Mouse (Mus musculus) midbrain, embryonic 13.5 days (tissue): ENCODE measurements around the gene Efcab3. TPM values are rescaled to one million over a fixed set of nuclear protein-coding genes. Genes with fewer than 3 reads are reported as not detected.
"Not testable (repeated sequence)": the region's sequence is repeated elsewhere in the genome, so short reads cannot be mapped to it uniquely, and the experiment has no call there.

Experiments used
- ATAC-seq: fragments of 200-750 bp; cut with Nextera tagmentation; 2 replicates; pipeline ENCODE4 v1.8.0; 2017; ENCODE audit warnings: mild to moderate bottlenecking, moderate TSS enrichment, moderate library complexity
- H3K27ac ChIP-seq: fragments of 300-500 bp; sonication (generic); 2 replicates; pipeline ENCODE4 v1.5.1; 2015; ENCODE audit warnings: inconsistent platforms, mild to moderate bottlenecking, moderate library complexity
- H3K27me3 ChIP-seq: fragments of 300-500 bp; sonication (generic); 2 replicates; pipeline ENCODE4 v1.6.1; 2015; ENCODE audit warnings: mild to moderate bottlenecking, inconsistent platforms
- H3K36me3 ChIP-seq: fragments of 300-500 bp; sonication (generic); 2 replicates; pipeline ENCODE4 v1.6.1; 2015; ENCODE audit warnings: mild to moderate bottlenecking, inconsistent platforms
- H3K4me1 ChIP-seq: fragments of 300-500 bp; sonication (generic); replicated peaks from 2 replicates; pipeline ENCODE4 v1.6.1; 2015; ENCODE audit warnings: inconsistent platforms
- H3K4me2 ChIP-seq: fragments of 300-500 bp; sonication (generic); replicated peaks from 2 replicates; pipeline ENCODE4 v1.6.1; 2015; ENCODE audit warnings: moderate library complexity, mild to moderate bottlenecking, inconsistent platforms
- H3K4me3 ChIP-seq: fragments of 300-500 bp; sonication (generic); replicated peaks from 2 replicates; pipeline ENCODE4 v1.5.1; 2015; ENCODE audit warnings: mild to moderate bottlenecking, inconsistent platforms
- H3K9ac ChIP-seq: fragments of 300-500 bp; sonication (generic); replicated peaks from 2 replicates; pipeline ENCODE4 v1.6.1; 2015; ENCODE audit warnings: mild to moderate bottlenecking, inconsistent platforms
- H3K9me3 ChIP-seq: fragments of 300-500 bp; sonication (generic); 2 replicates; pipeline ENCODE4 v1.6.1; 2016; ENCODE audit warnings: mild to moderate bottlenecking, inconsistent platforms
- WGBS: fragments of 180-500 bp; shearing (Covaris S2); methylation state at CpG from one replicate; pipeline ENCODE4 v1.1.7; 2015; 5-methylcytosine and 5-hydroxymethylcytosine counted together
- polyA plus RNA-seq: library from polyadenylated mRNA; unstranded; fragments of >200 nt; fragmentation: Nextera tagmentation; extraction: Ambion mirVana; gene quantifications from 2 replicates; pipeline ENCODE4 v1.2.1, GENCODE M21; 2015

Gene Efcab3
- not detected in 2 replicates for polyA plus RNA-seq

- 91% methylated on average over 5 of the region's 5 CpGs for WGBS
- no peak within 1 kb of the TSS for H3K9ac ChIP-seq
- H3K4me1 ChIP-seq: no peaks in the 10 kb centered on the region
- no peak within 1 kb of the TSS for H3K27ac ChIP-seq
- H3K4me3 ChIP-seq: no peak within 1 kb of the TSS
- H3K36me3 ChIP-seq: no peaks in the 10 kb centered on the region
- no peaks in the 10 kb centered on the region for H3K9me3 ChIP-seq
- no peaks in the 10 kb centered on the region for H3K27me3 ChIP-seq
- no peak for ATAC-seq
- no peak within 1 kb of the TSS for H3K4me2 ChIP-seq
Measured at GRCm38 (mm10) chr11:105063292-105063691, at the start of gene Efcab3. TSS of gene Efcab3 (plus strand) at chr11:105063592.

DNA sequence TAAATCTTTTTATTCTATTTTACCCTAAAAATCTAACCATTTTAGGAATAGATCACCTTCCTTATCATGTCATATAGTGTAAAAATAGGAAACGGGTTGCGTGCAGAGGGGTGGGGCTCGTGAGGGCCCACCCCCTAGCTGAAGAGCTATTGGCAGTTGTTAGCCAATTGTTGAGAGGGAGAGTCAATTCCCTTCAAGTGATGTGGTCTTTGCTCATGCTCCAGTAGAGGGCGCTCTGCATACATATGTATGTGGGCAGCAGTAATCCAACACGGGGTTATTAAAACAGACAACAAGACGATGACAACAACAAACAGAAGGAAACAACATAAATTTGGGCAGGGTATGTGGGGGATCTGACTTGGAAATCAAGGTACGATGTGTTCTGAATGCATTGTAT lies 42.3 kb upstream of the Efcab3 start:
- Histone ChIP-seq H3K9me3 (no peaks in the 10 kb centered on the region), H3K4me2 (no peak overlapping the region), H3K27me3 (no peaks in the 10 kb centered on the region), H3K4me1 (no peaks in the 10 kb centered on the region), H3K9ac (no peak overlapping the region), H3K4me3 (no peak overlapping the region), H3K27ac (no peak overlapping the region), H3K36me3 (no peaks in the 10 kb centered on the region)
- ATAC-seq: no peak
- WGBS: 69% methylated on average over 7 of the region's 7 CpGs

- no peaks in the 10 kb centered on the region for H3K9me3 ChIP-seq
- ATAC-seq: no peak
- H3K4me1 ChIP-seq: no peaks in the 10 kb centered on the region
- H3K27ac ChIP-seq: no peak overlapping the region
- WGBS: 70% methylated on average over 6 of the region's 6 CpGs
- no peak overlapping the region for H3K4me2 ChIP-seq
- H3K4me3 ChIP-seq: no peak overlapping the region
- H3K36me3 ChIP-seq: no peaks in the 10 kb centered on the region
- no peaks in the 10 kb centered on the region for H3K27me3 ChIP-seq
- no peak overlapping the region for H3K9ac ChIP-seq
Measured at GRCm38 (mm10) chr11:105028744-105029348, 34.5 kb upstream of the Efcab3 start.

GRCm38 (mm10) chr11:105029525-105029924 lies 33.9 kb upstream of the Efcab3 start:
- H3K27me3 ChIP-seq: no peaks in the 10 kb centered on the region
- ATAC-seq: no peak
- WGBS: 89% methylated on average over 8 of the region's 8 CpGs

GRCm38 (mm10) chr11:105030229-105030628 lies 33.2 kb upstream of the Efcab3 start:
- no peaks in the 10 kb centered on the region for H3K27me3 ChIP-seq
- H3K9ac ChIP-seq: no peak overlapping the region
- no peaks in the 10 kb centered on the region for H3K4me1 ChIP-seq
- H3K4me3 ChIP-seq: no peak overlapping the region
- no peaks in the 10 kb centered on the region for H3K9me3 ChIP-seq
- no peak for ATAC-seq
- H3K4me2 ChIP-seq: no peak overlapping the region
- 87% methylated on average over 6 of the region's 6 CpGs for WGBS
- H3K36me3 ChIP-seq: no peaks in the 10 kb centered on the region
- H3K27ac ChIP-seq: no peak overlapping the region

More at GRCm38 (mm10) chr11:105029525-105029924, 33.9 kb upstream of the Efcab3 start:
- Histone ChIP-seq H3K27ac (no peak overlapping the region), H3K9ac (no peak overlapping the region), H3K36me3 (no peaks in the 10 kb centered on the region), H3K9me3 (no peaks in the 10 kb centered on the region), H3K4me2 (no peak overlapping the region), H3K4me3 (no peak overlapping the region), H3K4me1 (no peaks in the 10 kb centered on the region)

DNA sequence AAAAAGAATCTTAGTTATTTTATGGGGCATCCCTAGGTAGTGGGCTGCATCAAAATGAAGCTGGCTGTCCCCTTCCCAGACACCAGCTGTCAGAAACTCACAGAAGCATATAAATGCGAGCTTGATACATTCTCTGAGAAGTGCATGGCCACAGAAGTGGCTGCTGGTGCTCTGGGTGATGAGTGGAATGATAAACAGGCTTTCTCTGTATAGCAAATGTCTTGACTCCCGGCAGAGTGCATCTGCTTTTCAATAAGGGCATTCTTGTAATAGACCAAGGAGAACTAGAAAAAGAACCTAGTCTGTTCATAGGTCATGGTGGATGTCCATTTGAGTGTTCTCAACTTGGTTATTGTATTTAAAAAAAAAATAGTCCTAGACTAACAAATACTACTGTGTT lies 32.3 kb upstream of the Efcab3 start:
- Histone ChIP-seq H3K4me3 (no peak overlapping the region), H3K4me1 (no peaks in the 10 kb centered on the region), H3K27ac (no peak overlapping the region), H3K27me3 (no peaks in the 10 kb centered on the region), H3K36me3 (no peaks in the 10 kb centered on the region), H3K9ac (no peak overlapping the region), H3K9me3 (no peaks in the 10 kb centered on the region), H3K4me2 (no peak overlapping the region)
- ATAC-seq: no peak
- 40% methylated on average over 2 of the region's 2 CpGs for WGBS

- no peaks in the 10 kb centered on the region for H3K9me3 ChIP-seq
- 86% methylated on average over 1 of the region's 1 CpGs for WGBS
- no peak overlapping the region for H3K4me3 ChIP-seq
- no peak overlapping the region for H3K4me2 ChIP-seq
- H3K9ac ChIP-seq: no peak overlapping the region
- no peaks in the 10 kb centered on the region for H3K27me3 ChIP-seq
- ATAC-seq: no peak
- H3K4me1 ChIP-seq: no peaks in the 10 kb centered on the region
- H3K36me3 ChIP-seq: no peaks in the 10 kb centered on the region
- no peak overlapping the region for H3K27ac ChIP-seq
Measured at GRCm38 (mm10) chr11:105035081-105035480, 28.3 kb upstream of the Efcab3 start.

- not testable (repeated sequence) for H3K9me3 ChIP-seq, H3K4me1 ChIP-seq, ATAC-seq, H3K27ac ChIP-seq, H3K4me3 ChIP-seq, H3K36me3 ChIP-seq, H3K9ac ChIP-seq, H3K4me2 ChIP-seq, H3K27me3 ChIP-seq
- 85% methylated on average over 22 of the region's 22 CpGs for WGBS
Measured at GRCm38 (mm10) chr11:105112448-105112847, 49.1 kb downstream of the Efcab3 start.

DNA sequence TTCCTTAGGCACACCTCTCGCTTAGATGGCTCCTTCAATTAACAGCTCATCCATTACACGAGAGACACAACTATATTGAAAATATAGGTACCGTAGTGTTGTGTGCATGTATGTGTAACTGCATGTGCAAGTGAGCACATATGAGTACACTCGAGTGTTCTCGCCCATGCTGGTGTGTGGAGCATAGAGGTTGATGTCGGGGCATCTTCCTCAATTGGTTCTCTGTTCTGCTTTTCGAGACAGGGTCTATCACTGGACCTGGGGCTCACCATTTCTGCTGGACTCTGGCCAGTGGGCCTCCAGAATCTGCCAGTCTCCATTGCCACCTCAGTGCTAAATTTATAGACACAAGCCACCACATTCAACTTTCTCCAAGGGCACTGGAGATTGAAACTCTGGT lies 54.4 kb downstream of the Efcab3 start:
- Histone ChIP-seq H3K9me3 (no peaks in the 10 kb centered on the region), H3K9ac (no peak overlapping the region), H3K4me1 (no peaks in the 10 kb centered on the region), H3K4me3 (no peak overlapping the region), H3K4me2 (no peak overlapping the region), H3K27ac (no peak overlapping the region), H3K27me3 (no peaks in the 10 kb centered on the region), H3K36me3 (no peaks in the 10 kb centered on the region)
- 90% methylated on average over 7 of the region's 7 CpGs for WGBS
- ATAC-seq: no peak

DNA sequence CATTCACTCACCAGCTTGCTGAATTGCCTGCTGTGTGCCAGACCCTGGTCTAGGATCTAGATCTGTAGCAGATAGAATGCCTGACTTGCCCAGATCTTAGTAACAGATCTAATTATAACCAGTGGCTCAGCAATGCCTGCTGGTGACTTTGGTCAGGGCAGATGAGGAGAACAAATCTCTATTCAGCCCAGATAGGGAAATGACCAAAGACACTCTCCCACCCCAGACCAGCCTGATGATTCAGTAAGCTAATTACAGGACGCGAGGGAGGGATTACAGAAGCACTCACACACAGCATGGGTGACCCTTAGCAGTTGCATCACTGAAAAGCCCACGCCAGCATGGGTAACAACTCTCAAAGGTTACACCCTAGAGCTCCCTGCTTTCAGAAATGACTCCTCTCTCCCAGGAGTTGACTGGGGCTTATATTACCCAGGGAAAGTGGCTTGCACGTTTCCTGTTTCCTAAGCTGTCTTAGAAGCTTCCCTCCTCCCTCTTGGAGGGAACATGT lies 57.2 kb downstream of the Efcab3 start:
- Histone ChIP-seq H3K4me1 (no peaks in the 10 kb centered on the region), H3K4me2 (no peak overlapping the region), H3K9ac (no peak overlapping the region), H3K27me3 (no peaks in the 10 kb centered on the region), H3K36me3 (no peaks in the 10 kb centered on the region), H3K27ac (no peak overlapping the region), H3K4me3 (no peak overlapping the region), H3K9me3 (no peaks in the 10 kb centered on the region)
- no peak for ATAC-seq
- WGBS: 35% methylated on average over 4 of the region's 4 CpGs

GRCm38 (mm10) chr11:105121792-105122191 lies 58.4 kb downstream of the Efcab3 start:
- H3K4me2 ChIP-seq, H3K9me3 ChIP-seq, H3K27ac ChIP-seq, H3K4me3 ChIP-seq, ATAC-seq, H3K4me1 ChIP-seq, H3K27me3 ChIP-seq, H3K9ac ChIP-seq, H3K36me3 ChIP-seq: not testable (repeated sequence)
- 85% methylated on average over 5 of the region's 5 CpGs for WGBS

DNA sequence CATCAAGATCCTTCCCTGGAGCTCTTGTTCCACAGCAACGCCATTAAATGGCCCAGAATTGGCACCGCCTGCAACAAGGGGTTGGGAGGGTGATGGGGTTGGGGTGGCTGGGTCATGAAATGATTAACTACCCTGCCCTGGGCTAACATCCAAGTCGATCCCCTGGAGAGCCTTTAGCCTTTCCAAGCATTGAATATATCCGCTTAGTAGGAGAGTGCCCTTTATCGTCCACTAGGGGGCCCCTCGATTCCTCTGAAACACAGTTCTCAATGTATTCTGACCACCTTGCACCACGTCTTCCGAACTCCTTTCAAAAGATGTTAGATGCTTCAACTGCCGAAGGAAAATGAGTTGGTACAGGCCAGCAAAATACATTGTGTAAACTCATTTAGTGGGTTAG lies 60.6 kb downstream of the Efcab3 start:
- no peaks in the 10 kb centered on the region for H3K9me3 ChIP-seq
- 9% methylated on average over 9 of the region's 9 CpGs for WGBS

More for the DNA sequence above, 60.6 kb downstream of the Efcab3 start:
- Histone ChIP-seq H3K4me3 (no peak overlapping the region), H3K4me1 (peaks cover 13% of the 10 kb centered on the region), H3K27me3 (no peaks in the 10 kb centered on the region), H3K36me3 (peaks cover 4% of the 10 kb centered on the region), H3K27ac (no peak overlapping the region), H3K4me2 (no peak overlapping the region), H3K9ac (no peak overlapping the region)
- no peak for ATAC-seq
